Mouse (Mus musculus): ENCODE results near the gene Prr5l.

DNA sequence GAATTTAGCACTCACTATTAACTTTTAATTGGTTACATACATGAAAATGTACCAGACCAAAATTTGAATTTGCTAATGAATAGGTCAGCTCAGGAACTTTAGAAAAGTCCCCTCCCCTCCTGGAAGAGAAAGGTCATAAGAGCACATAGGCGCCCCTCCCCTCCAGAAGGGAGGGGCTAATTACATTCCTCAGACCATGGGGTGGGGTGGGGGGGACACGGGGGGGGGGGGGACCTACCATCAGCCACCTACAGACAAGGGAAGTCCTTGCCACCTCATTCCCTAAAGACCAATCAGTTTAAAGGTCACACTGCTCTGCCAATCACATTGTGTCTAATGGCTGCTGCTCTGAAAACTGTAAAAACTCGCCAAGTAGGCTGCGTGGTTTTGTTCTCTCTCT is 59.0 kb downstream of the Prr5l start:
- TF ChIP-seq CTCF (IDR thresholded peaks at IDR 0.05; ENCODE audit: borderline replicate concordance, control insufficient read depth, extremely low read depth, insufficient read depth, low read length, poor library complexity) (no peak), POLR2A (IDR thresholded peaks at IDR 0.05; ENCODE audit: control insufficient read depth, extremely low read depth, insufficient read depth, low read length, poor library complexity) (no peak)

Measured in thymus, adult 2 months (tissue).